Mouse (Mus musculus) limb, embryonic 11.5 days (tissue): Measurements from ENCODE around the gene Aars2. TPM values are rescaled to one million over a fixed set of nuclear protein-coding genes. Genes with fewer than 3 reads are reported as not detected.

Source experiments
- ATAC-seq: fragments of 200-750 bp; cut with Nextera tagmentation; 2 replicates; pipeline ENCODE4 v1.8.0; 2017; ENCODE audit warnings: low read depth; ENCODE audit not compliant: insufficient number of reproducible peaks, low FRiP score, low TSS enrichment
- DNase-seq: peaks from one replicate; pipeline ENCODE4 v3.0.0-alpha.2; 2015; ENCODE audit warnings: low spot score
- H3K27ac ChIP-seq: fragments of 300-500 bp; sonication (generic); replicated peaks from 2 replicates; pipeline ENCODE4 v1.5.1; 2014; ENCODE audit warnings: low read depth, mild to moderate bottlenecking, low read length
- H3K27me3 ChIP-seq: fragments of 300-500 bp; sonication (generic); 2 replicates; pipeline ENCODE4 v1.6.1; 2014; ENCODE audit warnings: mild to moderate bottlenecking, low read length, mixed read lengths; ENCODE audit not compliant: control insufficient read depth, insufficient read depth
- H3K36me3 ChIP-seq: fragments of 300-500 bp; sonication (generic); 2 replicates; pipeline ENCODE4 v1.6.1; 2014; ENCODE audit warnings: mild to moderate bottlenecking, low read length, moderate library complexity, mixed read lengths; ENCODE audit not compliant: control insufficient read depth, insufficient read depth
- H3K4me1 ChIP-seq: fragments of 300-500 bp; sonication (generic); 2 replicates; pipeline ENCODE4 v1.6.1; 2014; ENCODE audit warnings: low read length, mixed read lengths; ENCODE audit not compliant: control insufficient read depth, insufficient read depth
- H3K4me2 ChIP-seq: fragments of 300-500 bp; sonication (generic); 2 replicates; pipeline ENCODE4 v1.6.1; 2014; ENCODE audit warnings: low read depth, mild to moderate bottlenecking, moderate library complexity; ENCODE audit not compliant: severe bottlenecking
- H3K4me3 ChIP-seq: fragments of 300-500 bp; sonication (generic); 2 replicates; pipeline ENCODE4 v1.5.1; 2014; ENCODE audit warnings: low read depth, low read length
- H3K9ac ChIP-seq: fragments of 300-500 bp; sonication (generic); 2 replicates; pipeline ENCODE4 v1.6.1; 2014; ENCODE audit warnings: mild to moderate bottlenecking, low read length
- H3K9me3 ChIP-seq: fragments of 300-500 bp; sonication (generic); 2 replicates; pipeline ENCODE4 v1.6.1; 2016; ENCODE audit warnings: low read length; ENCODE audit not compliant: control insufficient read depth
- WGBS: fragments of 180-500 bp; shearing (Covaris S2); extraction: QIAGEN DNeasy Blood & Tissue Kit; methylation state at CpG from one replicate; pipeline ENCODE4 v1.1.7; 2014; 5-methylcytosine and 5-hydroxymethylcytosine counted together
- polyA plus RNA-seq: library from polyadenylated mRNA; unstranded; fragments of >200 nt; fragmentation: Nextera tagmentation; extraction: Ambion mirVana; gene quantifications from 2 replicates; pipeline ENCODE4 v1.2.1, GENCODE M21; 2014

The Aars2 gene
- polyA plus RNA-seq, 1 experiment from 2014 or later, result 21.0 TPM

DNA sequence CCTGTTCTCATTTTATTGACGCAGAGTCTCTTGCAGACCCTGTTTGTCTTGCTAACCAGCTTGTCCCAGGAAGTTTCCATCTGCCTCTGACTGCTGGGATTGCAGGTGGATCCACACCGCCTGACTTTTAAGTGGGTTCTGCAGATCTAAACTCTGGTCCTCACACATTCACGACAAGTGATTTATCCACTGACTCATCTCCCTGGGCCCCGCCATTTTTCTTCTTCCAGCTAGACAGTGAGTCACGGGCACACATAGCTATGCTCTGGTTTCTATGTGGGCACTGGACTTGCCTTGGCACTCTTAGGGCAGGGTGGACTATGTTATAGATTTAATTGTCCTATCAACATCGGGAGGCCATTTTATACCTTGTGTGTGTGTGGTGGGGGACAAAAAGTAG is 16.9 kb upstream of the Aars2 start:
- no peak for ATAC-seq
- no peak for DNase-seq
- no peaks in the 10 kb centered on the region for H3K9me3 ChIP-seq
- H3K4me3 ChIP-seq, result no peak overlapping the region
- WGBS, result 85% methylated on average over 6 of the region's 6 CpGs
- no peak overlapping the region for H3K9ac ChIP-seq
- no peak overlapping the region for H3K4me2 ChIP-seq
- no peaks in the 10 kb centered on the region for H3K27me3 ChIP-seq
- H3K36me3 ChIP-seq, result no peaks in the 10 kb centered on the region
- no peaks in the 10 kb centered on the region for H3K4me1 ChIP-seq
- no peak overlapping the region for H3K27ac ChIP-seq

DNA sequence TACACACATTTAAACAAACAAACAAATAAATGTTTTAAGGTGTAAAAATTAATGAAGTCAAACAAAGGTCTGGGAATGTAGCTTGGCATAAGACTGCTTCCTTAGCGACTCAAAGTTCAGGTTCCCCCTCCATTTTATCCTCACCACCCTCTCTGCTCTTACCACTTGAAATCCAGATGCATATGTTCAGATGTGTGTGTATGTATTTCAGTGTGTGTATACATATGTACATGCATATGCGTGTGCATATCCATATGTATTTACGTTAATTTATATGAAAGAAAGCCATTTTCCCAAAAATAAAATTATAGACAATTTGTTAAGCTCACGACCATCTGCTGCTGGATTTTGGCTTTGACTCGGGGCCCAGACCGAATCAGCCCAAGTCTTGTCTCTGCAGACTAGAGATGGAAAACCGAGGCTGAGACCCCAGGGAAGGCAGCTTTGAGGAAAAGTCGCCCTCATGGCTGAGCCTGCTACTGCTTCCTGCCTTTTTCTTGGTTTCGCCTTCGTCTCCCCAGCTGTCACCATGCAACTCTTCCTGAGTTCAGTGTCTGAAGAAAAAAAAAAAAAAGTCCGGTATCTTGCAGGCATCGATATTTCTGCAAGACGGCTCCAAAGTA is 16.0 kb upstream of the Aars2 start:
- Histone ChIP-seq H3K27me3 (no peaks in the 10 kb centered on the region), H3K36me3 (no peaks in the 10 kb centered on the region), H3K4me2 (no peak overlapping the region), H3K4me3 (no peak overlapping the region), H3K9me3 (no peaks in the 10 kb centered on the region), H3K27ac (no peak overlapping the region), H3K9ac (no peak overlapping the region), H3K4me1 (no peaks in the 10 kb centered on the region)
- ATAC-seq, result no peak
- no peak for DNase-seq
- WGBS, result 79% methylated on average over 13 of the region's 13 CpGs

DNA sequence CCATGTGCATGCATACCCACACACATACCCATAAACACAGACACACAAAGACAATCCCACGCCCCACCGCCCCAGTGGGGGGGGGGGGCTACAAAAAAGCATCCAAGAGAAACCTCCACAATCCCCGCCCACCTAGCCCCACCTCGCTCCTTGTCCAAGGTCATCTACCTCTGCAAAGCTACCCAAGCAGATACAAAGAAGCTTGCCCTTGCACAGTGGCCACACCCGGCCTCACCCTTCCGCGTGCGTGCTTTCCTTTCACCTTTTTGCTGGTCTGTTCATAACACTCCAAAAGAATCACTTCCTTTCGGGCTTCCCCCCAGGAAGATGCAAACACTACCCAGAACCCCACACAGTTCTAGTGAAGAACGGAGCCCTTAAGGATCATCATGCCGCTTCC is 11.2 kb upstream of the Aars2 start:
- Histone ChIP-seq H3K27me3 (no peaks in the 10 kb centered on the region), H3K9me3 (no peaks in the 10 kb centered on the region), H3K36me3 (no peaks in the 10 kb centered on the region), H3K9ac (no peak overlapping the region), H3K4me3 (no peak overlapping the region), H3K4me1 (no peaks in the 10 kb centered on the region), H3K27ac (no peak overlapping the region), H3K4me2 (no peak overlapping the region)
- no peak for DNase-seq
- 84% methylated on average over 11 of the region's 11 CpGs for WGBS
- no peak for ATAC-seq

DNA sequence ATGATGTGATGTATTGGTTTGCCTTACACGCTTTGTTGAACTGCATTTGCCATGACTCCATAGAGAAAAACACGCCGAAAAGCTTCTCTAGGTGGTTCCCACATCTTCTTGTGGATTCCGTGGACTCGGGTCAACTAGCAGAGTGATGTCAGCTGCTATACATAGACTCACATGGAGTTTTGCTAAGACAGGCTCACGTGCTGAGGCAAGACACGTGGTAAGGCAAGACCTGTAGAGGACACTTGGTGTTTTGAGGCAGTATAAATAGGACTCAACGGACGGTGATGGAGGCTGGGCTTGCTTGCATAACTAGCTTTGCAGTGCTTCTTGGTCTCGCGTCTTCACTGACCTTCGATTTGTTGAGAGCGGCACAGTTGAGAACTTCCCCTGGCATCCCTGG is 8.2 kb upstream of the Aars2 start:
- no peak overlapping the region for H3K9ac ChIP-seq
- no peaks in the 10 kb centered on the region for H3K27me3 ChIP-seq
- 88% methylated on average over 13 of the region's 13 CpGs for WGBS
- H3K9me3 ChIP-seq, result no peaks in the 10 kb centered on the region
- H3K4me1 ChIP-seq, result no peaks in the 10 kb centered on the region
- no peak overlapping the region for H3K4me3 ChIP-seq
- no peak for ATAC-seq
- H3K27ac ChIP-seq, result no peak overlapping the region
- H3K4me2 ChIP-seq, result no peak overlapping the region
- no peak for DNase-seq
- no peaks in the 10 kb centered on the region for H3K36me3 ChIP-seq

DNA sequence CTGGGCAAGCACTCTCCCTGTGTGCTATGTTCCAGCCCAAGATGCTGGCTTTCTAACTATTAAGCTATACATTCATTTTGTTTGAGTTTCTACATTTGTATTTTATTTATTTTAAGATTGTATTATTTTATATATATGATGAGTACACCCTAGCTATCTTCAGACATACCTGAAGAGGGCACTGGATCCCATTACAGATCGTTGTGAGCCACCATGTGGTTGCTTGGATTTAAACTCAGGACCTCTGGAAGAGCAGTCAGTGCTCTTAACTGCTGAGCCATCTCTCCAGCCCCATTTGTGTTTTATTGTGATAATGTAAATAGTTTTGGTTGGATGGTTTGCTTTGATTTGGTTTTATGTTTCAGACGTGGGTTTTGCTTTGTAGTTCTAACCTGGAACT is 7.1 kb upstream of the Aars2 start:
- Histone ChIP-seq H3K4me1 (no peaks in the 10 kb centered on the region), H3K9ac (no peak overlapping the region), H3K27ac (no peak overlapping the region), H3K27me3 (no peaks in the 10 kb centered on the region), H3K4me3 (no peak overlapping the region), H3K4me2 (no peak overlapping the region), H3K9me3 (no peaks in the 10 kb centered on the region), H3K36me3 (no peaks in the 10 kb centered on the region)
- no peak for DNase-seq
- 36% methylated on average over 2 of the region's 2 CpGs for WGBS
- ATAC-seq, result no peak

DNA sequence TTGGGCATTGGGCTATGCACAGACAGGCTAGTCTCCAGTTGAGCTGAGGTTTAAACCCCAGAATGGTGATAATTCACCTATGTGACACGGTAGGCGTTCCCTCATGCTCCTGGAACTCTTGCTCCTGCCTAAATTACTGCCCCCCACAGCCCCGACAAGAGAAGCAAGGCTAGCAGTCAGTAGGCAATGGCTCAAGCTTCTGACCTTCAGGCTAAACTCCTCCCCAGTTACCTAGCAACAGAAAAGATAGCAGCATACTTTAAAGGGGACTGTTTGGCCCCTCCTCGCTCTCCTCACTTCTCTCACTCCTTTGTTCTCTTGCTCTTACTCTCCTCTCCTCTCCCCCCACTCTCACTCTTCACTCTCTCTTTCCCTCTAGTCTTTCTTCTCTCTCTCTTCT is 5.7 kb upstream of the Aars2 start:
- Histone ChIP-seq H3K27ac (no peak overlapping the region), H3K27me3 (no peaks in the 10 kb centered on the region), H3K4me3 (no peak overlapping the region), H3K4me2 (no peak overlapping the region), H3K36me3 (no peaks in the 10 kb centered on the region), H3K9me3 (no peaks in the 10 kb centered on the region), H3K4me1 (no peaks in the 10 kb centered on the region), H3K9ac (no peak overlapping the region)
- DNase-seq, result no peak
- 39% methylated on average over 4 of the region's 4 CpGs for WGBS
- ATAC-seq, result no peak

DNA sequence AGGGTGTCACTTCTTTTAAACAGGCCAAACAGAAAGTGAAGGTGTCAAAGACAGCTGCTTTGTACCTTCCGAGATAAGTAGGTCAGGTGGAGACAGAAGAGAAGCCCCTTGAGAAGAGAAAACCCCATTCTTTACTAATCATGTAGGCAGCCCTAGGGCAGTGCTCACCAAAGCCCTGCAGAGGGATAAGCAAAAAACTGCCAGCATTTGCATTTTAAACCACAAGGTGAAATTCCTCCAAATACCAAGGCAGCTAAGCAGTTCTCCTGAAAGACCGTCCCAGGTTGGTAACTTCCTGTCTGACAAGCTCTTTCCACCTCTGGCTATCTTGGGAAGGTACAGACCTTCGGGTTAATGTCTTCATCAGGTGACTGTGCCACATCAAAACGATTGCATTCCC is 4.3 kb upstream of the Aars2 start:
- Histone ChIP-seq H3K27me3 (no peaks in the 10 kb centered on the region), H3K9ac (no peak overlapping the region), H3K4me2 (no peak overlapping the region), H3K36me3 (no peaks in the 10 kb centered on the region), H3K9me3 (no peaks in the 10 kb centered on the region), H3K4me3 (no peak overlapping the region), H3K27ac (no peak overlapping the region), H3K4me1 (peaks cover under 1% of the 10 kb centered on the region; the same call in 1 of the 2 replicates)
- ATAC-seq (no peak), DNase-seq (no peak)
- WGBS, result 56% methylated on average over 4 of the region's 4 CpGs

DNA sequence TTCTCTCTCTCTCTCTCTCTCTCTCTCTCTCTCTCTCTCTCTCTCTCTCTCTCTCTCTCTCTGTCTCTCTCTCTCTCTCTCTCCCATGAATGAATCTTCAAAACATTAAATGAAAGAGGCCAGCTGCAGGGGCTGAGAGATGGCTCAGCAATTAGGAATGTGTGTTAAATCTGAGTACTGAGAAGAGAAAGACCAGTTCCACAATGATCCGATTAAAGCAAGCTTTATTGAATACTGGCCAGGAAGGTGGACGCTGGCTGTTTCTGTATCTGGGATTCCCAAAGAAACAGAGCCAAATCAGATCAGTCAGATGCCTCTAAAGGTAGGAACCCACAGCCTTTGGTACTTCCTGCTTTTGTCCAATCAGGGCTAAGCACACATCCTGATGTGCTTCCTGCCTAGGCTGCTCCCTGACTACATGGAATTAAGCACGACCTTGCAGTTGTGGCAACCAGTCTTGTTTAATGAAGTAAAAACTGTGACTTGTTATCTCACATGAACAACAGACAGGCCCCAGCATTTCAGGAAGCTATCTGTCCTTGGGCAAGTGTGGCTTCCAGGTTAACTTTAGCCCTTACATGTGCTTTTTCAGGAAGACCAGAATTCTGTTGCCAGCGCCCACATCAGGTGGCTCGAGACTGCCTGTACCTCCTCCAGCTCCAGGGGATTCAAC is 3.2 kb upstream of the Aars2 start:
- no peaks in the 10 kb centered on the region for H3K9me3 ChIP-seq
- no peak overlapping the region for H3K4me3 ChIP-seq
- H3K36me3 ChIP-seq, result peaks cover 2% of the 10 kb centered on the region; the same call in 1 of the 2 replicates
- H3K9ac ChIP-seq, result no peak overlapping the region
- H3K4me1 ChIP-seq, result peaks cover 4% of the 10 kb centered on the region; the same call in 1 of the 2 replicates
- no peak for DNase-seq
- no peak for ATAC-seq
- H3K27ac ChIP-seq, result no peak overlapping the region
- no peaks in the 10 kb centered on the region for H3K27me3 ChIP-seq
- WGBS, result 67% methylated on average over 5 of the region's 5 CpGs
- H3K4me2 ChIP-seq, result no peak overlapping the region
